Mouse (Mus musculus): ENCODE data around the gene Utrn. TPM values are rescaled to one million over a fixed set of nuclear protein-coding genes. Genes with fewer than 3 reads are reported as not detected.
A peak's percentile ranks its signal among the peaks of the same experiment; 100 is the strongest.
"Not testable (repeated sequence)": the region's sequence is repeated elsewhere in the genome, so short reads cannot be mapped to it uniquely, and the experiment has no call there.

The Utrn gene
- polyA plus RNA-seq, 1 experiment from 2014 or later: 75.8 TPM

DNA sequence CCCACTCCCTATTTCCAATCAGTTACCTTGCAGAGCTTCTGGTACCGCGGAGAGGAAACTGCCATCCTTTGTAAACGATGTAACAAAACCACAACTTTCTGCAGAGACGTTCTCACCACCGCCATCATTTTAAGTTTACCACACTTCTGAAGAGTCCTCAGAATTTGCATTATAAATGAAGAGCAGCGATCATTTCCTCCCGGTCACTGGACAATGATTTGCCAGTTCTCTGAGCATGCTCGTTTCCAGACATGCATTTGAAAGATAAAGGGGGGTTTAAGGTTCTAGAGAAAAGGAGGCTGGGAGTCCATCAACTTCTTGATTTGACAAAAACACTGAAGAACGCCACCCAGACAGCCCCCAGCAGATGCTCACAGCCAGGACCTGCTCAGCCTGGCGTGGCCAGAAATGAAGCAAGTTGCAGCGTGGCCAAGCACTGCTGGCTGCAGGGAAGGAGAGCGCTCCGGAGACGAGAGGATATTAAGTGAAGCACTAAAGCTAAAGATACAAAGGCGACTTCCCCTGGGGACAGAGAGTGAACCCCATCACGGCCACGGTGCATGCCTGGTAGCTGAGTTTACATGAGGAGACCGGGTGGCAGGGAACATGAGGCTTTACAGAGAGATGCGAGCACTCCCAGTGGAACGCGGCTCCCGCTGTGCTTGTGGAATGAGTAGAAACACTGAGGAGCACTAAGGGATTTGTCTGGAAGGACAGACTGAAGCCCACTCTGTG lies 254.5 kb downstream of the Utrn start:
- no peaks in the 10 kb centered on the region for H3K36me3 ChIP-seq (ENCODE audit: control insufficient read depth, insufficient read depth, low read length)
- no peaks in the 10 kb centered on the region for H3K4me1 ChIP-seq (replicated peaks; ENCODE audit: control insufficient read depth, insufficient read depth, low read length)
- H3K9ac ChIP-seq (ENCODE audit: low read length): peak overlapping the region; percentile 31; the same call in 1 of the 2 replicates
- H3K9me3 ChIP-seq (ENCODE audit: control insufficient read depth, low read length): no peaks in the 10 kb centered on the region
- 0 out of 2 replicates have a peak overlapping the region, but pooled peaks have one; percentile 3 for H3K4me3 ChIP-seq (ENCODE audit: low read length)
- peak overlapping the region; percentile 36 for H3K4me2 ChIP-seq (ENCODE audit: low read depth, low read length)
- H3K27ac ChIP-seq (ENCODE audit: low read length): no peak overlapping the region
- H3K27me3 ChIP-seq (ENCODE audit: control insufficient read depth, insufficient read depth, low read depth, low read length): no peaks in the 10 kb centered on the region
- ATAC-seq (ENCODE audit: low read depth): no peak
- WGBS: 23% methylated on average over 22 of the region's 22 CpGs

- H3K27me3 ChIP-seq (ENCODE audit: control insufficient read depth, insufficient read depth, low read depth, low read length): no peaks in the 10 kb centered on the region
- H3K4me2 ChIP-seq (ENCODE audit: low read depth, low read length): no peak overlapping the region
- whole genome bisulfite sequencing: 34% methylated on average over 4 of the region's 4 CpGs
- H3K9ac ChIP-seq (ENCODE audit: low read length): no peak overlapping the region
- no peaks in the 10 kb centered on the region for H3K9me3 ChIP-seq (ENCODE audit: control insufficient read depth, low read length)
- H3K4me3 ChIP-seq (ENCODE audit: low read length): no peak overlapping the region
- no peaks in the 10 kb centered on the region for H3K36me3 ChIP-seq (ENCODE audit: control insufficient read depth, insufficient read depth, low read length)
- no peak overlapping the region for H3K27ac ChIP-seq (ENCODE audit: low read length)
- peak; percentile 59; the same call in 1 of the 2 replicates for ATAC-seq (ENCODE audit: low read depth)
- H3K4me1 ChIP-seq (replicated peaks; ENCODE audit: control insufficient read depth, insufficient read depth, low read length): no peaks in the 10 kb centered on the region
Observed at GRCm38 (mm10) chr10:12612235-12612863, 256.8 kb downstream of the Utrn start.

DNA sequence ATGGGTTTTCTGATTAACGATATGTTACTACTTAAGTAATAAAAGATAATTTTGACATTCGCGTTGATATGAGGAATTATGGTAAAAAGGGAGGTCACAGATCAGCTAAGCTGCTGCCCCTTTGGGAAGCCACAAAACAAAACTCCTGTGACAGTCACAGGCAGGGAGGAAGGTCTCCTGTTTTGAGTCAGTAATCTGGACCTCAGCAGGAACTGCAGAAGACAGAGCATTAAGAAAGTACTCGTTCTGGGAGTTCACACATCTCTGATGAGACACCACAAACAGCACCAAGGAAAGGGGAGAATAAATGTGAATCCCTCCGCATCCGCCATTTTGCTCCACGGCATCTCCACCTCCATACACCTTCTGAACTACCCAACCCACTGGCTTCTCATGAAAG lies 259.3 kb downstream of the Utrn start:
- 78% methylated on average over 7 of the region's 7 CpGs for WGBS
- Histone ChIP-seq H3K27ac (ENCODE audit: low read length) (no peak overlapping the region), H3K36me3 (ENCODE audit: control insufficient read depth, insufficient read depth, low read length) (no peaks in the 10 kb centered on the region), H3K4me2 (ENCODE audit: low read depth, low read length) (no peak overlapping the region), H3K9ac (ENCODE audit: low read length) (no peak overlapping the region), H3K4me1 (replicated peaks; ENCODE audit: control insufficient read depth, insufficient read depth, low read length) (no peaks in the 10 kb centered on the region), H3K4me3 (ENCODE audit: low read length) (no peak overlapping the region), H3K9me3 (ENCODE audit: control insufficient read depth, low read length) (no peaks in the 10 kb centered on the region), H3K27me3 (ENCODE audit: control insufficient read depth, insufficient read depth, low read depth, low read length) (no peaks in the 10 kb centered on the region)
- ATAC-seq (ENCODE audit: low read depth): no peak

GRCm38 (mm10) chr10:12608634-12609033 lies 260.5 kb downstream of the Utrn start:
- Histone ChIP-seq H3K9me3 (ENCODE audit: control insufficient read depth, low read length) (no peaks in the 10 kb centered on the region), H3K4me2 (ENCODE audit: low read depth, low read length) (no peak overlapping the region), H3K27me3 (ENCODE audit: control insufficient read depth, insufficient read depth, low read depth, low read length) (no peaks in the 10 kb centered on the region), H3K4me1 (replicated peaks; ENCODE audit: control insufficient read depth, insufficient read depth, low read length) (no peaks in the 10 kb centered on the region), H3K27ac (ENCODE audit: low read length) (no peak overlapping the region), H3K4me3 (ENCODE audit: low read length) (no peak overlapping the region), H3K36me3 (ENCODE audit: control insufficient read depth, insufficient read depth, low read length) (no peaks in the 10 kb centered on the region), H3K9ac (ENCODE audit: low read length) (no peak overlapping the region)
- ATAC-seq (ENCODE audit: low read depth): no peak

DNA sequence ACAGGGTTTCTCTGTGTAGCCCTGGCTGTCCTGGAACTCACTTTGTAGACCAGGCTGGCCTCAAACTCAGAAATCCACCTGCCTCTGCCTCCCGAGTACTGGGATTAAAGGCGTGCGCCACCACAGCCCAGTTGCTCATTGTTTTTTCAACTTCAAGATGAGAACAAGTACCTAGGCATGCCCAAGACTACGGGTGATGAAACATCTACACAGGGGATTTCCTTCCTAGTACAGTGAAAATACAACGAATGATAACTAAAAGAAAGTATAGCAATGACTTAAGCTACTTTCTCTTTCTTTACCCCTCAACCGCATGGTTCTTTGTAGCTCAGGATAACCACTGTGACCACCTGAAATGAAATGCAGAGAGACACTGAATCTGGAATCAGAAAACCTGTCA lies 262.0 kb downstream of the Utrn start:
- H3K27me3 ChIP-seq (ENCODE audit: control insufficient read depth, insufficient read depth, low read depth, low read length); H3K4me2 ChIP-seq (ENCODE audit: low read depth, low read length); H3K4me1 ChIP-seq (replicated peaks; ENCODE audit: control insufficient read depth, insufficient read depth, low read length); H3K36me3 ChIP-seq (ENCODE audit: control insufficient read depth, insufficient read depth, low read length); H3K27ac ChIP-seq (ENCODE audit: low read length); ATAC-seq (ENCODE audit: low read depth); H3K9ac ChIP-seq (ENCODE audit: low read length); H3K4me3 ChIP-seq (ENCODE audit: low read length); H3K9me3 ChIP-seq (ENCODE audit: control insufficient read depth, low read length): not testable (repeated sequence)
- 90% methylated on average over 6 of the region's 6 CpGs for WGBS

GRCm38 (mm10) chr10:12595379-12595778 lies 273.8 kb downstream of the Utrn start:
- WGBS: 63% methylated on average over 2 of the region's 2 CpGs
- Histone ChIP-seq H3K9ac (ENCODE audit: low read length) (no peak overlapping the region), H3K4me3 (ENCODE audit: low read length) (no peak overlapping the region), H3K4me2 (ENCODE audit: low read depth, low read length) (no peak overlapping the region), H3K27me3 (ENCODE audit: control insufficient read depth, insufficient read depth, low read depth, low read length) (no peaks in the 10 kb centered on the region), H3K4me1 (replicated peaks; ENCODE audit: control insufficient read depth, insufficient read depth, low read length) (no peaks in the 10 kb centered on the region), H3K36me3 (ENCODE audit: control insufficient read depth, insufficient read depth, low read length) (no peaks in the 10 kb centered on the region), H3K9me3 (ENCODE audit: control insufficient read depth, low read length) (no peaks in the 10 kb centered on the region), H3K27ac (ENCODE audit: low read length) (no peak overlapping the region)
- ATAC-seq (ENCODE audit: low read depth): no peak

- Histone ChIP-seq H3K4me1 (replicated peaks; ENCODE audit: control insufficient read depth, insufficient read depth, low read length) (no peaks in the 10 kb centered on the region), H3K4me3 (ENCODE audit: low read length) (no peak overlapping the region), H3K36me3 (ENCODE audit: control insufficient read depth, insufficient read depth, low read length) (no peaks in the 10 kb centered on the region), H3K27me3 (ENCODE audit: control insufficient read depth, insufficient read depth, low read depth, low read length) (no peaks in the 10 kb centered on the region), H3K27ac (ENCODE audit: low read length) (no peak overlapping the region), H3K4me2 (ENCODE audit: low read depth, low read length) (no peak overlapping the region), H3K9me3 (ENCODE audit: control insufficient read depth, low read length) (no peaks in the 10 kb centered on the region), H3K9ac (ENCODE audit: low read length) (no peak overlapping the region)
- ATAC-seq (ENCODE audit: low read depth): no peak
- 89% methylated on average over 8 of the region's 8 CpGs for WGBS
Observed at GRCm38 (mm10) chr10:12594958-12595357, 274.2 kb downstream of the Utrn start.

- ATAC-seq (ENCODE audit: low read depth): no peak
Observed at GRCm38 (mm10) chr10:12593071-12593470, 276.1 kb downstream of the Utrn start.

GRCm38 (mm10) chr10:12591946-12592345 lies 277.2 kb downstream of the Utrn start:
- H3K27ac ChIP-seq (ENCODE audit: low read length): no peak overlapping the region
- H3K9ac ChIP-seq (ENCODE audit: low read length): no peak overlapping the region
- H3K27me3 ChIP-seq (ENCODE audit: control insufficient read depth, insufficient read depth, low read depth, low read length): no peaks in the 10 kb centered on the region
- H3K9me3 ChIP-seq (ENCODE audit: control insufficient read depth, low read length): no peaks in the 10 kb centered on the region
- 41% methylated on average over 5 of the region's 5 CpGs for WGBS
- H3K4me2 ChIP-seq (ENCODE audit: low read depth, low read length): no peak overlapping the region
- no peak overlapping the region for H3K4me3 ChIP-seq (ENCODE audit: low read length)
- no peak for ATAC-seq (ENCODE audit: low read depth)
- H3K36me3 ChIP-seq (ENCODE audit: control insufficient read depth, insufficient read depth, low read length): no peaks in the 10 kb centered on the region
- H3K4me1 ChIP-seq (replicated peaks; ENCODE audit: control insufficient read depth, insufficient read depth, low read length): no peaks in the 10 kb centered on the region

More at GRCm38 (mm10) chr10:12593071-12593470, 276.1 kb downstream of the Utrn start:
- H3K4me1 ChIP-seq (replicated peaks; ENCODE audit: control insufficient read depth, insufficient read depth, low read length): no peaks in the 10 kb centered on the region
- no peaks in the 10 kb centered on the region for H3K9me3 ChIP-seq (ENCODE audit: control insufficient read depth, low read length)
- no peak overlapping the region for H3K27ac ChIP-seq (ENCODE audit: low read length)
- no peak overlapping the region for H3K4me3 ChIP-seq (ENCODE audit: low read length)
- H3K9ac ChIP-seq (ENCODE audit: low read length): no peak overlapping the region
- no peaks in the 10 kb centered on the region for H3K36me3 ChIP-seq (ENCODE audit: control insufficient read depth, insufficient read depth, low read length)
- no peak overlapping the region for H3K4me2 ChIP-seq (ENCODE audit: low read depth, low read length)
- no peaks in the 10 kb centered on the region for H3K27me3 ChIP-seq (ENCODE audit: control insufficient read depth, insufficient read depth, low read depth, low read length)

All from lung, embryonic 16.5 days (tissue).